Mouse (Mus musculus) midbrain, embryonic 16.5 days (tissue): ENCODE data around the gene Mpc1. TPM values are rescaled to one million over a fixed set of nuclear protein-coding genes. Genes with fewer than 3 reads are reported as not detected.
A peak's percentile ranks its signal among the peaks of the same experiment; 100 is the strongest.

ENCODE experiments used
- ATAC-seq: fragments of 200-750 bp; cut with Nextera tagmentation; 2 replicates; pipeline ENCODE4 v1.8.0; 2017; ENCODE audit warnings: moderate TSS enrichment
- H3K27ac ChIP-seq: fragments of 300-500 bp; sonication (generic); 2 replicates; pipeline ENCODE4 v1.5.1; 2014; ENCODE audit warnings: mild to moderate bottlenecking, low read length, mixed read lengths
- H3K27me3 ChIP-seq: fragments of 300-500 bp; sonication (generic); 2 replicates; pipeline ENCODE4 v1.6.1; 2014; ENCODE audit warnings: low read depth, low read length, mixed read lengths; ENCODE audit not compliant: control insufficient read depth, insufficient read depth
- H3K36me3 ChIP-seq: fragments of 300-500 bp; sonication (generic); 2 replicates; pipeline ENCODE4 v1.6.1; 2014; ENCODE audit warnings: mild to moderate bottlenecking, low read length, moderate library complexity, mixed read lengths; ENCODE audit not compliant: control insufficient read depth, insufficient read depth
- H3K4me1 ChIP-seq: fragments of 300-500 bp; sonication (generic); 2 replicates; pipeline ENCODE4 v1.6.1; 2014; ENCODE audit warnings: mild to moderate bottlenecking, low read length, mixed read lengths; ENCODE audit not compliant: control insufficient read depth, insufficient read depth
- H3K4me2 ChIP-seq: fragments of 300-500 bp; sonication (generic); 2 replicates; pipeline ENCODE4 v1.6.1; 2014; ENCODE audit warnings: mild to moderate bottlenecking, low read length, mixed read lengths
- H3K4me3 ChIP-seq: fragments of 300-500 bp; sonication (generic); 2 replicates; pipeline ENCODE4 v1.5.1; 2014; ENCODE audit warnings: low read depth, mild to moderate bottlenecking, low read length, moderate library complexity, mixed read lengths
- H3K9ac ChIP-seq: fragments of 300-500 bp; sonication (generic); 2 replicates; pipeline ENCODE4 v1.6.1; 2014; ENCODE audit warnings: low read depth, low read length, mixed read lengths
- H3K9me3 ChIP-seq: fragments of 300-500 bp; sonication (generic); replicated peaks from 2 replicates; pipeline ENCODE4 v1.6.1; 2014; ENCODE audit warnings: mild to moderate bottlenecking, low read length, mixed read lengths; ENCODE audit not compliant: control insufficient read depth, poor library complexity, severe bottlenecking
- WGBS: fragments of 180-500 bp; shearing (Covaris S2); extraction: QIAGEN DNeasy Blood & Tissue Kit; methylation state at CpG from one replicate; pipeline ENCODE4 v1.1.7; 2014; 5-methylcytosine and 5-hydroxymethylcytosine counted together
- polyA plus RNA-seq: library from polyadenylated mRNA; unstranded; fragments of >200 nt; fragmentation: Nextera tagmentation; extraction: Ambion mirVana; gene quantifications from 2 replicates; pipeline ENCODE4 v1.2.1, GENCODE M21; 2015

Gene Mpc1
- polyA plus RNA-seq = 293 and 338 TPM in 2 replicates

GRCm38 (mm10) chr17:8282821-8283525 is at the start of gene Mpc1:
Gene Mpc1, plus strand, starts transcription at chr17:8282904.
- H3K36me3 ChIP-seq = no peaks in the 10 kb centered on the region
- peak within 1 kb of the TSS; percentile 89 for H3K4me3 ChIP-seq
- no peaks in the 10 kb centered on the region for H3K9me3 ChIP-seq
- WGBS = 1% methylated on average over 33 of the region's 35 CpGs
- peak within 1 kb of the TSS; percentile 92 for H3K9ac ChIP-seq
- H3K4me1 ChIP-seq = peaks cover 18% of the 10 kb centered on the region
- ATAC-seq = peak; percentile 78
- no peaks in the 10 kb centered on the region for H3K27me3 ChIP-seq
- peak within 1 kb of the TSS; percentile 89 for H3K4me2 ChIP-seq
- H3K27ac ChIP-seq = peak within 1 kb of the TSS; percentile 96

DNA sequence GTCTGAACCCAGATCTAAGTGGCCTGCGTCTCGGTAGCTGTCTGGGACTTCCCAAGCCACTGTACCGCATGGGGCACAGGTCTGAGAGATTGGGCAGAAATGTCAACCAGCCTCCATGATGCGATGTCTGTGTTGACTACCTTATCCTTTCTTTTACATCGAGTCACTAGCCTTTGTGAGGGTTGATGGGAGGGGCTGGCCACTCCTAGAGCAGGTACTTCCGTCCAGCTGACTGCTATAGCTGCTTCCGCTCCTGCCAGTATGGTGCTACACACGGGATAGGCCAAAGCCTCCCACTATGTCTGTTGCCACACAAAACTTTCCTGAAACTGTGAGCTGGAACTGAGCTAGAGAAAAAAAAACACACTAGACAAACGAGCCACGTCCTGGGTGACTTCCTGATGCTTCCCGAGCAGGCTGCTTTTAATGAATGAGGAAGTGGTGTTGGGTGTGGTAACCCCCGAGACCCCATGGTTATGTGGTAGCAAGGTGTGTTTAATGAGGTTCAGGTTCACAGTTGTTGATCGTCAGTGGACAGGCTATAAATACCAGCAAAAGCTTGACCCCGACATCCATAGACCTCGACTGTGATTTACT is 49.0 kb upstream of the Mpc1 start:
- no peak overlapping the region for H3K4me3 ChIP-seq
- no peak for ATAC-seq
- no peaks in the 10 kb centered on the region for H3K4me1 ChIP-seq
- no peak overlapping the region for H3K4me2 ChIP-seq
- no peak overlapping the region for H3K27ac ChIP-seq
- no peaks in the 10 kb centered on the region for H3K9me3 ChIP-seq
- no peak overlapping the region for H3K9ac ChIP-seq
- 82% methylated on average over 15 of the region's 15 CpGs for WGBS
- no peaks in the 10 kb centered on the region for H3K36me3 ChIP-seq
- no peaks in the 10 kb centered on the region for H3K27me3 ChIP-seq

DNA sequence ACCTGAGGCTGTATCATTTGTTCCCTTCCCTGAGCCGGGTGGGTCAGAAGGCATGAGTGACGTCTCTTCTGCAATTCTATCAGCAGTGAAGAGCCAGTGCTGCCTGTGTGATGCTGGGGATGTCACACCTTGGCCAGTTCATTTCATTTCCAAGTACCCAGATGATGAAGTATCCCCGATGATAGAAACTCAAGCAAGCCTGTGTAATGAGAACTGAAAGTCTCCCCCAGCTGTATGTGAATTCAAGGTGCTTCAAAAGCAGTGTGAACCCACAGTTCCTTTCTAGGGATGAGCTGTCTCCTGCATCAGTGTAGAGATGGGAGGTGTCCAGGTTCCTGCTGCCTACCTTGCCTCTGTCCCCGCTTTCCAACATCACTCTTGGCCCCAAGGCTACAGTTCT is 48.2 kb upstream of the Mpc1 start:
- Histone ChIP-seq H3K4me1 (no peaks in the 10 kb centered on the region), H3K4me2 (no peak overlapping the region), H3K4me3 (no peak overlapping the region), H3K9me3 (no peaks in the 10 kb centered on the region), H3K9ac (no peak overlapping the region), H3K27ac (no peak overlapping the region), H3K27me3 (no peaks in the 10 kb centered on the region), H3K36me3 (no peaks in the 10 kb centered on the region)
- 86% methylated on average over 4 of the region's 4 CpGs for WGBS
- no peak for ATAC-seq

- H3K9me3 ChIP-seq = no peaks in the 10 kb centered on the region
- H3K27ac ChIP-seq = no peak within 1 kb of the TSS
- no peak within 1 kb of the TSS for H3K4me3 ChIP-seq
- ATAC-seq = no peak
- H3K4me1 ChIP-seq = no peaks in the 10 kb centered on the region
- no peak within 1 kb of the TSS for H3K4me2 ChIP-seq
- WGBS = 86% methylated on average over 3 of the region's 3 CpGs
- no peaks in the 10 kb centered on the region for H3K36me3 ChIP-seq
- H3K9ac ChIP-seq = no peak within 1 kb of the TSS
- no peaks in the 10 kb centered on the region for H3K27me3 ChIP-seq
Observed at GRCm38 (mm10) chr17:8235743-8236142, 47.0 kb upstream of the Mpc1 start, which contains the start of gene Ccr6. Gene Ccr6, plus strand, starts transcription at chr17:8236043.

DNA sequence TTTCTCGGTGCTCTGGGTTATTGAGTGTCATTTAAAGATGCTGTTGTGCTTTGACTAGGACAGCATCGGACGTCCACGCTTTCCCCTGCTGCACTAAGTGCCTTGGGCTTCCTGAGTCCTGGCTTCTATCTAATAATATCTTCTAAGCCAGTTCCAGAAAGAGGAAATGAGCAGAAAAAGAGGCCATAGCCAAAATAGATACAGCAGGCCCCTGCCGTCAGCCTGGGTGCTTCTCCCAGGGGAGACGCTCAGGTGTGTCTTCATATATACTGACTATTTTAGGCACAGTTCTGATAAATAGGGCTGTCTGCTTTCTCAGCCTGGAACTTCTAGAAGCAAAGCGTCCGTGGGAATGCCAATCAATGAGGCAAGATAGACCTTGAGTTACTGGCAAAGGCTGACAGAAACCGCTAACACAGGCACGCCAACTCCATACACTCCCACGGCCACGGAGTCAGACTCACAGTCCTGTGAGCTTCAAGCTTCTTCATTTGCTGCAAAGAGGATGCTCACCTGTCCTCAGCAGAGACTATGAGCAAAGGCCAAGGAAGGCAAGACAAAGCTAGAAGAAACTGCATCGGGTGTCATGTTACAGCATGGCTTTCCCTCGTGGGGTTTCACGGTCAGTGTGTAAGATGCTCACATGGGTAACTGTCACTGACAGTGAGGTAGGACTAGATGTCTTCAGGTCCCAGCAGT is 44.5 kb upstream of the Mpc1 start:
- no peaks in the 10 kb centered on the region for H3K9me3 ChIP-seq
- H3K36me3 ChIP-seq = no peaks in the 10 kb centered on the region
- H3K27me3 ChIP-seq = no peaks in the 10 kb centered on the region
- H3K9ac ChIP-seq = no peak overlapping the region
- no peak overlapping the region for H3K27ac ChIP-seq
- H3K4me2 ChIP-seq = no peak overlapping the region
- H3K4me1 ChIP-seq = no peaks in the 10 kb centered on the region
- H3K4me3 ChIP-seq = no peak overlapping the region
- WGBS = 85% methylated on average over 15 of the region's 15 CpGs
- ATAC-seq = no peak

- no peak overlapping the region for H3K4me2 ChIP-seq
- H3K4me3 ChIP-seq = no peak overlapping the region
- H3K27me3 ChIP-seq = no peaks in the 10 kb centered on the region
- no peak for ATAC-seq
- no peaks in the 10 kb centered on the region for H3K9me3 ChIP-seq
- no peaks in the 10 kb centered on the region for H3K36me3 ChIP-seq
- no peaks in the 10 kb centered on the region for H3K4me1 ChIP-seq
- WGBS = 79% methylated on average over 3 of the region's 3 CpGs
- H3K27ac ChIP-seq = no peak overlapping the region
- no peak overlapping the region for H3K9ac ChIP-seq
Observed at GRCm38 (mm10) chr17:8239561-8239960, 43.1 kb upstream of the Mpc1 start.

DNA sequence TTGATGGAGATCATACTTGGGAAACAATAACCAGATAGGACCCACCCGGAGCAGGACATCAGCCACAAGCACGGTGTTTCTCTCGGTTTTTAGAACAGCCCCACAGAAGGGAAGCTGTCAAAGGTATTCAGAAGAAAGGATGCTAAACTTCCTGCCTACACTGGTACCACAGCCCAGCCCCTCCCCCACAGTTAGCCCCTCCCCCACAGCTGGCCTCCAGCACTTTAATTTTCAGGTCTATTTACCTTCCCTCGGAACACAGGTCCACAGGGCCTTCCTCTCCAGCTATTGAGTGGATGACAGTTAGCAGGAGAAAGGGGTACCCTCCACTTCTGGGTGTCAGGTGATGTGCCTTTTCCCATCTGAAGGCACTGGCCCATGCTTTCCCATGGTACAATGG is 42.2 kb upstream of the Mpc1 start:
- Histone ChIP-seq H3K4me3 (no peak overlapping the region), H3K9ac (no peak overlapping the region), H3K4me2 (no peak overlapping the region), H3K36me3 (no peaks in the 10 kb centered on the region), H3K4me1 (no peaks in the 10 kb centered on the region), H3K27me3 (no peaks in the 10 kb centered on the region), H3K9me3 (no peaks in the 10 kb centered on the region), H3K27ac (no peak overlapping the region)
- no peak for ATAC-seq
- WGBS = 78% methylated on average over 4 of the region's 4 CpGs

GRCm38 (mm10) chr17:8241645-8242044 is 41.1 kb upstream of the Mpc1 start:
- no peaks in the 10 kb centered on the region for H3K9me3 ChIP-seq
- 72% methylated on average over 12 of the region's 12 CpGs for WGBS
- no peaks in the 10 kb centered on the region for H3K27me3 ChIP-seq
- H3K4me1 ChIP-seq = no peaks in the 10 kb centered on the region
- H3K27ac ChIP-seq = no peak overlapping the region
- ATAC-seq = no peak
- H3K36me3 ChIP-seq = no peaks in the 10 kb centered on the region
- H3K4me2 ChIP-seq = no peak overlapping the region
- no peak overlapping the region for H3K4me3 ChIP-seq
- no peak overlapping the region for H3K9ac ChIP-seq

- no peak overlapping the region for H3K9ac ChIP-seq
- H3K27ac ChIP-seq = no peak overlapping the region
- no peak overlapping the region for H3K4me2 ChIP-seq
- H3K36me3 ChIP-seq = no peaks in the 10 kb centered on the region
- H3K27me3 ChIP-seq = no peaks in the 10 kb centered on the region
- WGBS = 95% methylated on average over 11 of the region's 11 CpGs
- no peak overlapping the region for H3K4me3 ChIP-seq
- no peaks in the 10 kb centered on the region for H3K4me1 ChIP-seq
- ATAC-seq = no peak
- H3K9me3 ChIP-seq = no peaks in the 10 kb centered on the region
Observed at GRCm38 (mm10) chr17:8242186-8242585, 40.5 kb upstream of the Mpc1 start.
